Mouse (Mus musculus): ENCODE data around the gene Rasgrf2. TPM values are rescaled to one million over a fixed set of nuclear protein-coding genes. Genes with fewer than 3 reads are reported as not detected.
A peak's percentile ranks its signal among the peaks of the same experiment; 100 is the strongest.

Gene Rasgrf2
- total RNA-seq, 2 experiments from 2014 or later, result 3.5 to 4.9 TPM

DNA sequence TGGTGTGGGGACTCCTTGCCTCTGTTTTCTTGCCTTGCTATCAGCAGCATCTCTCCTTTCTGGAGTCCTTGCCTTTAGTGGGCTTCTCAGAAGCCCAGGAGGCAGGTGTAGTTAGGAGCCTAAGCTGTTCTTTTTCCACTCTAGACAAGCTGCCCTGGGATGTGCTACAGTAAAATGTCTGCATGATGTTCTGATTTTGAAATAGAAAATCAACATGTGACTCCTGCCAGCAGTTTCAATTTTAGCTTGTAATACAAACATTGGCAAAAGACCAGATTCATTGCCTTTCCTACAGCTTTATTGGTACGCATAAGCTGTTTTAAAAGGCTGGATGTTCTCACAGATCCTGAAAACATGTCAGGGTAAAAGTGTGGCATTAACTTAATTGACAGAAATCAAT lies 176.3 kb downstream of the Rasgrf2 start:
- DNase-seq (ENCODE audit: low spot score in 2 of 2), result no peak

DNA sequence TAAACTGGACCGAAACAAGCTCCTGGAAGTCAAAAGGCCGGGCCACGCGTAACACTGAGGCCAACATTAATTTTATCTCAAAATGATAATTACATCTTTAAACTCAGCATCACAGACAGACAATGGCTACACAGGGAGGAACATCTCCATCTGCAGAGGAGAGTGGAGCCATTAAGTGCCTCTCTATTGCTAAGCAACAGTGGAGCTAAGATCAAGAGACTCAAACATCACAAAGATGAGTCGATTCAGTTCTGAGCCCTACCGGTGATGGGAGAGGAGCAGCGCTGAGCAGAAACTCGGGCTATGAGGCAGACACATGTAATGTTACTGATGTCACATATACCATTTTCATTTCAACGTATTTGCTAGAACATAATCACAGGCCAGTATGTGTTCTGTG lies 191.3 kb downstream of the Rasgrf2 start:
- no peak for DNase-seq (ENCODE audit: low spot score in 2 of 2)

DNA sequence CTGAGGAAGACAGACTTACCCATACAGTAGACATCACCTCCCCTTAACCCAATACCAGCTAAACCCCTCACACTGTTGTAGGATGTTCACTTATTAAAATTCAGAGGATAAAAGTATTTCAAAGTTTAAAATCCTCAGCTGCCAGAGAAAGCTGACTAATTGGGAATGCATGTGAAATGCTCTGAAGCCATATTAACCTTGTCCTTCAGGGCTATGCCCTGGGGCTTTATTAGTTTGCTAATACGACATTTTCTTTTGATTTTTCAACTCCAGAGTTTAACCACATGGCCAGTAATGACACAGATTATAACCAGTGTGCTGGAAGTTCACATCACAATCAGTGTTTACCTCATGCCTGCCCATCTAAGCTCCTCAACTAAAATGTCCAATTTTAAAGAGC lies 192.6 kb downstream of the Rasgrf2 start:
- no peak for DNase-seq (ENCODE audit: low spot score in 2 of 2)

DNA sequence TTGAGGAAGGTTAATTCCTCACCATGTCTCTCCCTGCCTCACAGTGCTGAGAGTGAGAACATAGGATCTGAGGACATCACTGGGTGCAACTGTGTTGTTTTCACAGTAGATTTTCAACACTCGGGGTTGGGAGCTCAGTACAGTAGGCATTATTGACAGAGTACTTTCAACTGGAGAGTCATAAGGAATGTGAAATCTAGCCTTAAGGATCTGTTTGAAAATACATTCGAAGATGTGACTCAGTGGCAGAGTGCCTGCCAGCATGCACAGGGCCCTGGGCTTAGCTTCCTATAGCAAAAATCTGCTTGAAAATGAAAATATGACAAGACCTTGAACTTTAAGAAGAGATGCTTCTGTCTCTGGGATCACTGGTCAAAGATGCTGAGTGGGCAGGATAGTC lies 194.2 kb downstream of the Rasgrf2 start:
- no peak for DNase-seq (ENCODE audit: low spot score in 2 of 2)

DNA sequence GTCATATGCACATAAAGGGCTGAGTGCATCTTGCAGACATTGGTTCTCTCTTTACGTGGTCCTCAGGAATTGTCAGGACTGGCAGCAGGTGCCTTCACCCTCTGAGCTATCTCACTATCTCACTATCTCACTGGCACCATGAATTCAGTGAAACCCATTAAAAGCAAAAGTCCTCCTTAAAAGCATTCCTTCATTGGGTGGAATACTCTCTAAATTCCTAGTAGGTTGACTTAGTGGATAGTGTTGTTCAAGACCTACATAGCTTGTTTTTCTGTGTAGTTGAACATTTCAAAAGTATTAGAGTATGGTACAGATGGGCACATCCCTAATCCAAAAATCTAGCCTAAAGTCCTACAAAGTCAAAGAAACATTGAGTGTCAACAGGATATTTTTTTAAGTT lies 199.3 kb downstream of the Rasgrf2 start:
- DNase-seq (ENCODE audit: low spot score in 2 of 2), result no peak

DNA sequence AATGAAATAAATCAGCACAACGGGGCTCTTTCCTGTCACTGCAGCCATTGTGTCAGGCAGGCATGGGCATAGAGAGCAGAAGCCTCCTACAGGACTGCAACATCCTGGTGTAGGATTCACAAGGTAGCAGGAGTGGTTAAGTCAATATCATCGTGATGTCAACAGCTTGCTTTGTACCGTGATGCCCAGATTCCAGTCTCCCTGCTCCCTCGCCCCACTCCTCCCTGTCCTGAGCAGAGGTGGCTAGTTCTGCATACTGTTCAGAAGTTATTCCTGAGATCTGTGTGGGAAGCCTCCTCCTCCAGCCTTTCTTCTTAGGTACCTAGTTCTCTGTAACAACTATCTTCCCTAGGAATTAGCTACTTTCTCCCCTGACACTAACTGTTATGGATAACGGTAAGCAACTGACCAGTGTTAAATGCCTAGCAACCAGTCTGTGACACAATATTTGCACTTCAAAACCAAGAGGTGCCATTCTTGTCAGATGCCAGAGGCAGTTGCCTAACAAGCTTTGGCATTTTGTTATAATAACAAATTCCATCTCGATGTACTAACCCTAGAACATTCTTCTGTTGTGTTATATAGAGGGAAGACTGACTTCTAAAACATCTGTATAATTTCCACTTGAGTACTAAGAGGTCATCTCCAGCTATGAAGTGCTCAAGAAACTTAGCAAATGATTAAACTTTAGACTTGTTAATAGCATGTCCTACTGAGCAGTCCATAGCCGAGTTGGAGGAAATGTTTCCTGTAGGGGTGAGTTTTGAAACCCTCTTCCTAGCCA lies 201.3 kb downstream of the Rasgrf2 start:
- no peak for DNase-seq (ENCODE audit: low spot score in 2 of 2)

DNA sequence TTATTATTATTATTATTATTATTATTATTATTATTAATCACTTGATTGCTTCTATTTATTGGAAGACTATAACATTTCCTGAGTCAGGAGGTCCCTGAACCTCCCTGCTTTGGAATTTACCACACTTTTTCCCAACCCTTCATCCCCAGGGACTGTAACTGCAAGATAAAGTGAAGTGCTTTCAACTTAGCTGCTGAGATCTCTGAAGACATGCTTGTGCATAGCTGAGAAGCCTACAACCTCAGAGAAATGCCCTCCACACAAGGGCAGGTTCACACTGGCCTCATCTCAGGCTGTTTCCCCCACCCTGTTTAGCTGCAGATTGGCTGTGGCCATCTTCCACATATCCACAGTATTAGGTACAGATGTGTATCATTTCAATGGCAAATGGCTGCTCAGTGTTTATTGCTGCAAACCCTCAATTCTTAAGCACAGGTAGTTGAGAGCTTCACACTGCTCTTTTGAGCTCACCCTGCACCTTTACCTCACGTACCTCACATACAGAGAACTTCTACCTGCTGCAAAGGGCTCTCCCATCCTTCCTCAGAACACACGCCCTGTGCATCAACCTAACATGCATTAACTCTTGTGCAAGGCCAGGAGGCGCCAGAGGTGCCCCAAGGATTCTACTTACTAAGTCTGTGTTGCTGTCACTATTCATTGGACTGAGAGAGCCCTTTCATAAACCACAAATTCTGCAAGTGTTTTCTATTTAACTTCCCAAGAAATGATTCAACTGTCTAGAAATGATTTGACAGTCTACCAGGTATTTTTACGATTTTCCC lies 202.7 kb downstream of the Rasgrf2 start:
- DNase-seq (ENCODE audit: low spot score in 2 of 2), result no peak

DNA sequence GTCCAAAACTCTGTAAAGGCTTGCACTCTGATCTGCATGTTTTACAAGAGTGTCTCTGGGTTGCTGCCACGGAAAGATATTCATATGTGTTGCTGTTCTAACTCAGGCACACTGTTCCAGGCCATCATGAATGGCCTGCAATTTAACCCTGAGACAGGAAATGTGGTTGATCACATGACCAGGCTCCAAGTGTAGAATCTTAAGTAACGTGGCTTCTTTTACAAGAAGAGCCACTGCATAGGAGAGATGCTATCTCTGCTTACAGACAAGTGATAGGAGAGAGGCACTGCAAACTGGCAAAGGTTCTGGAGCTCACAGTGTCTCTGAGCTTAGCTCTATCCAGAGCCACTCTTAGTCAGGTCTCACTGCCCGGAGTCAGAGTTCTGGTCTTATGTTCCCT lies 210.4 kb downstream of the Rasgrf2 start:
- DNase-seq (ENCODE audit: low spot score in 2 of 2), result no peak

DNA sequence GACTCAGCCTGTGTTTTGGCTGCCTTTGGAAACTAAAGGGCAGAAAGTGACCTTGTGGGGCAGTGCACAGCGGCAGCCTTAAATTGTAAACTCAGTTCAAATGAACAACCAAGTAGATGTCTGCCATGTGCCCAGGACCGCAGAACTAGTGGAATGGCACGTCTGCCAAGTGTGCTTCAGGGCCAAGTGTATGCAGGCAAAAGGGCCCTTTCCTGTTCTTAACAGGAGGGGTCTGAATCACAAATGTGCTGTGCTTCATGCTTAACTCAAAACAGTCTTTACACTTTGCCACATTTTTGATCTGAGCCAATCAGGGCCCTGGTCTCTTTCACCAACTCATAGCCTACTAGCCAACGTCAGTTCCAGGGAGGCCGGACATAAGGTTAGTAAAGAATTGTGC lies 212.7 kb downstream of the Rasgrf2 start:
- no peak for DNase-seq (ENCODE audit: low spot score in 2 of 2)

DNA sequence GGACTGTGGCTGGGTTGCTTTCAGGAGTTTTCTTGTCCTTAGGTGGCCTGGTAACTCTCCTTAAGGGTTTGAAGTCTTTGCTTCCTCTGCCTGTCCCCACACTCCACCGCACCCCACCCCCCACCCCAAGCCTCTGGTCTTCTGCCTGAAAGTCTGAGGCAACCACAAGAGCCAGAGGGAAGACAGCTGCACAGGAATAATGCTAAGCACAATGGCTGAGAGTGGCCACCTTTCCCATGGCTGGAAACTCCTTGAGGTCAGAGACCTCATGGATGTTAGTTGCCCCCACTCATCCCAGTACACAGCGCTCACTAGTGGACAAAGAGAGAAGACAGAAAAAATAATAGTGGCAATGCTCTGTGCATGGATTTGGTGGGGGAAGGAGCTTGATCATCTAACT lies 213.6 kb downstream of the Rasgrf2 start:
- DNase-seq (ENCODE audit: low spot score in 2 of 2), result no peak

DNA sequence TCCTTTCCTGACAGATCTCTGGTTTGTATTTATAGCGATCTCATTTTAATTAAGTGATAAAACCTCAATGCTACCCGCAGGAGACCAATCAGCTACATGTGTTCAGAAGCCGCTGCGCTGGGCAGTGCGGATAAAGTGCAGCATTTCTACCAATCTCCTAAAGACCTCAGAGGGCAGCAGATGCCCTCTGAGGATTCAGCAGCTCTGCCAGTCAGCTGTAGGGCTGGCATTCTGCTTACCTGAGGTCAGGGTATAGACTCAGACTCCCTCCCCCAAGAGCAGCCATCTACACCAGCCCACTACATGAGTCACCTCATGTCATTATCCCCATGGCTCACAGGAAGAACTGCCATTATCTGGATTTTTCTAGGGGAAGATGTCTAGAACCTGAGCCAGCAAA lies 215.1 kb downstream of the Rasgrf2 start:
- no peak for DNase-seq (ENCODE audit: low spot score in 2 of 2)

DNA sequence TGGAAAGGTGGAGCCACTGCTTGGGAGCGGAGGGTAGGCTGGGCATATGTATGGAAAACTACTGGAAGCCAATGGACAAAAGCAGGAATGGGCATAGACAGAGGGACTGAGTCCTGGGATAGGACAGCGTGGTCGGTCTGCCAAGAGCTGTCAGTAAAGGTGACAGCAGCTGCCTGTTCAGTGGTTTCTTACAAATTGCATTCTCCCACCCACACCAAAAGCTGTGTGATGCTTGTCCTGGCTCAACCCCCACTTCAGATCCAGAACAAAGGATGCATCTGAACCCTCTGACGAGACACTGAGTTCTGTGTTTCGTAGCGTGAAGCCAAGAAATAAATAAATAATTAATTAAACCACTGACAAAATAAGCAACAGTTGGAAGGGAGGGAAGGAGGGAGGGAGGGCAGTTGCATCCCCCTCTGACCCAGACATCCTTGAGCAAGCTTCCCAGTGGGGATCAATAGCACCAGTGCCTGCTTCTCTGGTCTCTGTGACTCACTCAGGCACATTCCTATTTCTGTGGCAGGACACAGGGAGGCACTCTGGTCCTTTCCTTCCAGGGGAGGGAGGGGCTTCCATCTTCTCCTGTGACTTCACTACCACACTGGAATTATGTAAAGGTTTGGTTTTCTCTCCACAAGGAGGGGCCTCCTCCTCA lies 215.7 kb downstream of the Rasgrf2 start:
- no peak for DNase-seq (ENCODE audit: low spot score in 2 of 2)

DNA sequence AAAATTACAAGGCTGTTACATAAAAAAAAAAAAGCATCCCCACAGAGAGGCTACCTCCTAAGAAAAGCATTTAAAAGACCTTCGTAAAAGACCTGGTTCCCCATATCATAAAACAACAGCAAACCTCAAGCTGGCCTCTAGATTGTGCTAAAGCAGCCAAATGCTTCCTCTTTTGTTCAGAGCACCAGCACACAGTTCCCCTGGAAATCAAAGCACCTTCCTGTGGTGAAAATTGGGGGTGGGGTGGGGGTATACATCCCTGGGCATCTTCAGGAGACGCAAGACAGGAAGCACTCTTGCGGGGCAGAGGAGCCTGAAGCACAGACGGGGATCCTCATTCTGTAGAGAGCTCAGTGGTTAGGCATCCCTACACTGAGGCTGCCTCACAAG lies 216.3 kb downstream of the Rasgrf2 start:
- DNase-seq (ENCODE audit: low spot score in 2 of 2), result no peak

DNA sequence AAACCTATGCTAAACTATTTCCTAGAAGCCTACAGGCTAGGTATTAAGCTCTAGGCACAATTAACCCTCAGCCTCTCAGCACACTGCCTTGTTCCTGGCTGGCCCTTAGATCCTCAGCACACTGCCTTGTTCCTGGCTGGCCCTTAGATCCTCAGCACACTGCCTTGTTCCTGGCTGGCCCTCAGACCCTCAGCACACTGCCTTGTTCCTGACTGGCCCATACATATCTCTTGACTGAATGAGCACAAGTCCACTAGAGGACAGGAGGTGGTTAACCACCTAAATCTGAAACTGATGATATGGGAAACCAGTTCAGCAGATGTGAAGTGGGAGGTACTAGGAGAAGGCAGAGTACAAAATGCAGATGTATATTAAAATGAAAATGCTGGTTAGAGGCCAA lies 219.8 kb downstream of the Rasgrf2 start:
- no peak for DNase-seq (ENCODE audit: low spot score in 2 of 2)

DNA sequence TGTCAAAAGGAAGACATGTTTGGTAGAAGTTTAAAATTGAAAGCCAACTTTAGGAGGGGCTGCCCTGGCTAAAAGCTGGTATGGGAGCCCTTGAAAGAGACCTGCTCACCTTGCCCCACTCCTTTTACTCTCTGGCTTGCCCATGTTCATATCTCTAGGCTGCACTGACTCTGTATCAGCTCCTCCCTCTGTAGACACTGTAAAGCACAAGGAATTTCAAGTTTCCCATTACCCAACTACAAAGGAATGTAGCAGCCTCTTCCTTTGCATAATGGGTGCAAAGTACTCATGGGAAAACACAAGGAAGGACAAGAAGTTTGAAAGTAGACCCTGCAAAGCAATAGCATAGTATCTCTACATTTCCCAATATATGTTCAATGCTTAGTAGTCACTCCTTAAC lies 220.2 kb downstream of the Rasgrf2 start:
- no peak for DNase-seq (ENCODE audit: low spot score in 2 of 2)

DNA sequence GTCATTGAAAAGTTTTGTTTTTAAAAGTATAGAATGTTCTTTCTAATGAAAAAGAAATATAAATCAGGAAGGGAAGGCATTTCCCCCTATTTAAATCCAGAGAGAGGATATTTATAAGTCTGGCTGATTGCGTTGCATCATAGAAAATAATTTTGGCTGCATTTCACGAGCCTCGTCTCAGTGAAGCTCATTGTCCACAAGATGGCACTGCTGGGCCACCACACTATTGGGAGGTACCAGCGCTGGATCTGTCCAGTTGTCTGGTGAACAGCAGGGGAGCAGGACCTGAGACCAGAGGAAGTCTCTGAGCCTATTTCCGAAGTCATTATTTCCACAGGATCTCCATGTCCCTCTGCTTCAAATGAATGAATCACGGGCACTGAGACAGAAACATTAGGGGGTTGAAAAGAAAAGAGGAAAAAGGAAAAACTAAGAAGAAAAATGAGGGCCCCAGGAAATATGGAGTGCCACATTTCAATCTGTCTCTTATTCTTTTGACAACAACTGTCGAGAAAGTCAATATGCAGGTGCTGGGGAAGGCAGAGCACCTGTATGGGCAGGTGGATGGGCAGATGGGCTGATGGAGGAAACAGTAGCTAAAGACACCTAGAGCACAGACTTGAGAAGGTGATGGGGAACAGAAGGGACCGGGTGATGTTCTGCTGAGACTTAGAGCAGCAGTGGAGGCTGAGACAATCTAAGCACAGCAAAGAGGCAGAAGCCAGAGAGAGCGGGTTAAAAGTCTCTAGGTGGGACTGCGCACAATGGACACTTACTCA lies 223.1 kb downstream of the Rasgrf2 start:
- peak; percentile 67 to 71 for DNase-seq (ENCODE audit: low spot score in 2 of 2)

DNA sequence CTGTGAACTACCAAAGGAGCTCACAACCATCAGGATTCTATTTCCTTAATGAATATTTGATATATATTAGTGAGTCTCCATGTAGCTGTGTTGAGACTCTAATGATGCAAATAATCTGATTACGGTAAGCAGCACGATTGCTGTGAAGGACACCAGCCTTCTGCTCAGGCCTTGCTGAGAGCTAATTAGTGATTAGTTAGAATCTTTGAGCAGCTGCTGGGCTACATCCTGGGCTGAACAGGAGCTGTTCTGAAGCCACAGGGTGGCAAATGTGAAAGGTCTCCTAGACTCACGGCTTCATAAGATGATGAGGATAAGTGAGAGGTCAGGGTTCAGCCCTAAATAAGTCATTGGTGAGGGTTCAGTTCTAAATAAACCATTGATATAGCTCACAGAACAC lies 225.1 kb downstream of the Rasgrf2 start:
- no peak for DNase-seq (ENCODE audit: low spot score in 2 of 2)

DNA sequence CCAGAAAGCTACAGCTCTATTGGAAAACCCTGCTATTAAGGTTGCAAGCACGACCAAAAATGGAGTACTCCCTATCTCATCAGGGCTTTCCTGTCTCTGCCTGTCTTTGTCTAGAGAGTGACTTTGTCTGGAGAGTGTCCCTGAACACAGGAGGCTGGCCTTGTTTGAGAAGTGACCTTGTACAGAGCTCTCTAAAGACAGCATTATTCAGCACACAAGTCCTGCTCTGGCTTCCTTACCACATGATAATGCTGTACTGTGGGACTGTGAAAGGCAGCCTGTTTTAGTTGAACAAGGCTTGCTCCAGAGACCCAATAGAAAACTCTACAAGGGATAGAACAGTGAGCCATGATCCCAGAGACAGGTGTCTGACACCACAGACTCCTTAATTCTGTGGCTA lies 235.0 kb downstream of the Rasgrf2 start:
- no peak for DNase-seq (ENCODE audit: low spot score in 2 of 2)

DNA sequence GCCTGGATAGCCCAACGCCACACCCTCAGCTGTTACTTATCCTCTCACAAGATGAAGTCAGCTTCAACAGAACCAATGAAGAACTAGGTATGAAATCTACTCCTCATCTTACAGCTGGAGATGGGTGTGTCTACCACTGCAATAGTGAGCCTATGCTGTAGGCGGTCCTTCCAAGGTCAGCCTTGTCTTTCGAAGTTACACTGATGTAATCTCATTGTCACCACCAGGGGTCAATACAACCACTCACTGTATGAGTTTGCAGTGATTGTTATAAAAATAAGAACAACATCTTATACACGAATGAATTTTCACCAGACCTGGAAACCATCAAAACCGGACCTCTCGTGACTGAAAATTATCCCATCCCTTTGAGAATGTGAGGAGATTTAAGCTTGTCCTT lies 238.3 kb downstream of the Rasgrf2 start:
- no peak for DNase-seq (ENCODE audit: low spot score in 2 of 2)

DNA sequence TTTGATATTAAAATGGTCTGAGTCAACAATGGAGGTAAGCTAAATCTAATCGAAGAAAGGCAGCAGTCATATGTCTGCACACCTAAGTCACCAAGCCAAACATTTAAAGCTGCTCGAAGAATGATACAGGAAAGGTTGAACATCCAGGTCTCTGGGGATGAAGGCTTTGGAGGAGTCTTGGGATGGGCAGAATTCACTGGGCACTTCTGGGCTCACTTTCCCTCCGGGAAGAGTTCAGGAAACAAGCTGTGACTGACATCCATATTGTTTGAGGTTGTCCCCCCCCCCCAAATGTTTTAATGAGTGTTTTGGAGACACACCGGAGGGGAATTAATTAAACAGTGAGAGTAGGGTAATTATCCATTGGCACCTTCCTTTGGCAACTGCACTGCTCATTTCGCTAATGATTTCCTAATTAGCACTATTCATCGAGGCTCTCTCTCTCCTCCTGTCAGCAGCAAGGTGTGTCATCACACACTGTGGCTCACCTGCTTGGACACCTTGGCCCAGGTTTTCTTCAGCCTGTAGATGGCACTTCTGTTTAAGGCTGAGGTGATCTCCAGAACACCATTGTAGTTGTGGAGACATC lies 241.3 kb downstream of the Rasgrf2 start:
- DNase-seq (ENCODE audit: low spot score in 2 of 2), result no peak

All from adrenal gland, adult 18-20 months (tissue).